In the genomic region with DNA sequence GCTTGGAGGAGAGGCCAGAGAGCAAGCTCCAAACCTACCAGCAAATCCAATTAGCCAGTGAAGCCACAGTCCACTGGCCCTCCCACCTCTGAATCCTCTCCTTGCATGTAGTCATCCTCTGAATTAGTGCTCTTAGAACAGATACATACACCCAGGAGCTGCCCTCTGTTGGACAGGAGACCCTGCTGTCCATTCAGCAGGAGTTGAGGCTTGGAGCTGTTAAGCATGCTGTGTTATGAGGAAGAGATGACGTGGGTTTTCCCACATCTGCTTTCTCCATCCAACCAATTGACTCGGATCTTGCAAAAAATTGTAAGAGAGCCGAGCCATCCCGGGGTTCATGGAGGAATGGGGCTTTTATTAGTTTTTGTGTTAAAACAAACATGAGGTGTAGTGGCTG, we compare ENCODE assay signal across 26 mouse cellular contexts.
DNase-seq lines count a peak whose midpoint lies in the region; ATAC-seq and TF ChIP-seq lines count a peak whose summit lies in the region.
"Had no signal": no experiment of that assay in that cellular context is flagged by ENCODE, and none has a peak within 500 bp of the region (broad histone marks: within the 10 kb centered on the region; RNA-seq: fewer than 3 reads in every experiment).

No protein-coding gene starts in this region.

- ATAC-seq in limb, embryonic 12.5 days (ENCODE audit: insufficient number of reproducible peaks, insufficient read depth, low FRiP score, low TSS enrichment, low read depth): no peak
- ATAC-seq: forebrain, embryonic 16.5 days; inflammation-experienced regulatory T-cells, adult 6 months; Patski had no signal

- peak; percentile 92 for DNase-seq in heart, adult 11 months
- no peak for DNase-seq in heart, postnatal 4 days
- no peak for DNase-seq in layer of hippocampus, adult 2 months (ENCODE audit: low spot score in 2 of 2)
- DNase-seq in layer of hippocampus, postnatal 10 days (ENCODE audit: low spot score in 2 of 2): no peak
- DNase-seq in mesoderm, embryonic 11.5 days (ENCODE audit: low read depth, low spot score): peak; percentile 22
- no peak for DNase-seq in cerebellum, postnatal 10 days
- DNase-seq: adrenal gland, postnatal 10 days; cerebellum, adult 9-10 months; embryo, embryonic 11 days; kidney, adult 11 months; kidney, postnatal 14 days; liver, embryonic 13.5 days; lung, adult 2 months; lung, postnatal 10 days; thymus, adult 2 months; thymus, postnatal 36 days had no signal

- no peaks in the 10 kb centered on the region for H3K27me3 ChIP-seq in limb, embryonic 12.5 days
- H3K27me3 ChIP-seq: embryonic facial prominence, embryonic 13.5 days; hindbrain, embryonic 15.5 days; liver, embryonic 13.5 days; neural tube, embryonic 13.5 days; Patski had no signal

- H3K9ac ChIP-seq in limb, embryonic 12.5 days (replicated peaks): no peak overlapping the region
- H3K9ac ChIP-seq: embryonic facial prominence, embryonic 13.5 days; hindbrain, embryonic 15.5 days; liver, embryonic 13.5 days; neural tube, embryonic 13.5 days had no signal

- peaks cover 25% of the 10 kb centered on the region for H3K4me1 ChIP-seq in limb, embryonic 12.5 days (replicated peaks)
- H3K4me1 ChIP-seq: hindbrain, embryonic 15.5 days; liver, embryonic 13.5 days; neural tube, embryonic 13.5 days had no signal

- H3K9me3 ChIP-seq in limb, embryonic 12.5 days: no peaks in the 10 kb centered on the region
- H3K9me3 ChIP-seq: embryonic facial prominence, embryonic 13.5 days; hindbrain, embryonic 10.5 days; hindbrain, embryonic 15.5 days; liver, embryonic 13.5 days; neural tube, embryonic 13.5 days had no signal

- no peak overlapping the region for H3K4me3 ChIP-seq in layer of hippocampus, adult 2 months
- H3K4me3 ChIP-seq in limb, embryonic 12.5 days (replicated peaks): no peak overlapping the region
- H3K4me3 ChIP-seq: embryonic facial prominence, embryonic 13.5 days; erythroblast, embryonic 14.5 days; hindbrain, embryonic 10.5 days; hindbrain, embryonic 15.5 days; liver, embryonic 13.5 days; neural tube, embryonic 13.5 days had no signal

- WGBS in limb, embryonic 12.5 days: 42% methylated on average over 4 of the region's 4 CpGs

- no peak overlapping the region for H3K4me2 ChIP-seq in limb, embryonic 12.5 days
- H3K4me2 ChIP-seq: embryonic facial prominence, embryonic 13.5 days; hindbrain, embryonic 15.5 days; liver, embryonic 13.5 days; neural tube, embryonic 13.5 days had no signal

- TF ChIP-seq CTCF in layer of hippocampus, adult 2 months (conservative IDR thresholded peaks at IDR 0.05): no peak

- no peaks in the 10 kb centered on the region for H3K36me3 ChIP-seq in limb, embryonic 12.5 days
- H3K36me3 ChIP-seq: embryonic facial prominence, embryonic 13.5 days; hindbrain, embryonic 10.5 days; hindbrain, embryonic 15.5 days; liver, embryonic 13.5 days; neural tube, embryonic 13.5 days had no signal

- peak overlapping the region; percentile 51; the same call in 1 of the 2 replicates for H3K27ac ChIP-seq in layer of hippocampus, adult 2 months
- peak overlapping the region; percentile 51; the same call in 1 of the 2 replicates for H3K27ac ChIP-seq in limb, embryonic 12.5 days
- H3K27ac ChIP-seq: embryonic facial prominence, embryonic 13.5 days; hindbrain, embryonic 10.5 days; hindbrain, embryonic 15.5 days; liver, embryonic 13.5 days; macrophage; neural tube, embryonic 13.5 days had no signal

Comparison
In these comparisons a context has a peak if more than half of its experiments do, and no peak if none do; other contexts are left out.
1. DNase-seq: peak in heart, adult 11 months (single experiment) and mesoderm, embryonic 11.5 days (single experiment); none in heart, postnatal 4 days (single experiment), layer of hippocampus, adult 2 months (0 of 2), layer of hippocampus, postnatal 10 days (0 of 2) and cerebellum, postnatal 10 days (0 of 2).